Mouse (Mus musculus): ENCODE results near the gene Trim7. TPM values are rescaled to one million over a fixed set of nuclear protein-coding genes. Genes with fewer than 3 reads are reported as not detected.

The Trim7 gene
- polyA plus RNA-seq, 1 experiment from 2014 or later: 1.4 TPM

DNA sequence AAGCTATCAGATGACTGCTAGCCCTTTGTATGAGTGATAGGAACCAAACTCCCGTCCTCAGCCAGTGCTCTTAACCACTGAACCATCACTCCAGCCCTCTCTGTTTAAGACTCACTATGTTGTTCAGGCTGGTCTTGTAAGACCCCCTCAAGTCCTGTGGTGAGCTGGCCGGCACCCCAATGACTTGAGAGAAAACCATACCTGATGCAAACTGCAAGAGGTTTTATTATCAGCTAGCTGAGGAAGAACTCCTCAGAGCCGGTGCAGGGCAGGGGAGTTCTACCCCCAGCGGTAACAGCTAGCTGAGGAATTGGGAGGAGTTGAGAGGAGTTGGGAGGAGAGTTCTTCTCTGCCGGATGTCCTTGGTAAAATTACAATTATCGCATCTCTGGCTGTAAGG lies 2.0 kb downstream of the Trim7 start:
- TF ChIP-seq CTCF (IDR thresholded peaks at IDR 0.05; ENCODE audit: low read depth): no peak
- no peak overlapping the region for H3K9ac ChIP-seq
- WGBS: 70% methylated on average over 6 of the region's 6 CpGs
- H3K4me1 ChIP-seq (ENCODE audit: insufficient read depth): no peaks in the 10 kb centered on the region
- no peak overlapping the region for H3K27ac ChIP-seq (ENCODE audit: low read depth)
- no peak for DNase-seq
- no peak overlapping the region for H3K4me2 ChIP-seq
- peaks cover 11% of the 10 kb centered on the region; the same call in 1 of the 2 replicates for H3K27me3 ChIP-seq (ENCODE audit: insufficient read depth, low read length)
- no peaks in the 10 kb centered on the region for H3K9me3 ChIP-seq (ENCODE audit: low read depth, low read length)
- no peaks in the 10 kb centered on the region for H3K36me3 ChIP-seq (ENCODE audit: insufficient read depth)
- H3K4me3 ChIP-seq (ENCODE audit: low read depth, low read length): no peak overlapping the region
- no peak for ATAC-seq (ENCODE audit: insufficient read depth)

DNA sequence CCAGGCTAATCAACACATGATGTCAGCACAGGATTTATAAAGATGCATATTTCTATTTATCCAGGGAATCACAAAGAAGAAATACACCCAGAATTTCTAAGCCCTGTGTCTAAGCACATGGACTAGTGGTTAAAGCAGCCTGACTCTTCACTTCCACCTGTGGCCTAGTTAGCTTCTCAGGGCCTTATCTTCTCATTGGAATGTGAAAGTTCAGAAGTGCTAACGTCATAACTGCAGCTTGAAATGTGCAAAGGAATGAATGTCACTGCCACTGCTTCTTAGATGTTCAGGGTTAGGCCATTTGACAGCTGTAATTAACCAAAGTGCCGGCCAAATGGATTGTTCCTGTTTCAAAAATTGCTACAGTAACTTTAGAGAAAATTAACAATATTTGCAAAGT lies 4.3 kb downstream of the Trim7 start:
- Histone ChIP-seq H3K4me3 (ENCODE audit: low read depth, low read length) (no peak overlapping the region), H3K4me2 (no peak overlapping the region), H3K27me3 (ENCODE audit: insufficient read depth, low read length) (no peaks in the 10 kb centered on the region), H3K9ac (no peak overlapping the region), H3K9me3 (ENCODE audit: low read depth, low read length) (no peaks in the 10 kb centered on the region), H3K27ac (ENCODE audit: low read depth) (no peak overlapping the region), H3K36me3 (ENCODE audit: insufficient read depth) (no peaks in the 10 kb centered on the region), H3K4me1 (ENCODE audit: insufficient read depth) (no peaks in the 10 kb centered on the region)
- 41% methylated on average over 2 of the region's 2 CpGs for WGBS
- ATAC-seq (ENCODE audit: insufficient read depth) (no peak), DNase-seq (no peak)
- TF ChIP-seq CTCF (IDR thresholded peaks at IDR 0.05; ENCODE audit: low read depth): no peak

GRCm38 (mm10) chr11:48831273-48831672 lies 5.3 kb downstream of the Trim7 start:
- TF ChIP-seq CTCF (IDR thresholded peaks at IDR 0.05; ENCODE audit: low read depth): no peak
- DNase-seq (no peak), ATAC-seq (ENCODE audit: insufficient read depth) (no peak)
- H3K9ac ChIP-seq: no peak overlapping the region
- H3K27ac ChIP-seq (ENCODE audit: low read depth): no peak overlapping the region
- 0 out of 2 replicates have a peak, but pooled peaks cover 4% of the 10 kb centered on the region for H3K27me3 ChIP-seq (ENCODE audit: insufficient read depth, low read length)
- H3K9me3 ChIP-seq (ENCODE audit: low read depth, low read length): no peaks in the 10 kb centered on the region
- WGBS: 72% methylated on average over 2 of the region's 2 CpGs
- no peak overlapping the region for H3K4me3 ChIP-seq (ENCODE audit: low read depth, low read length)
- no peaks in the 10 kb centered on the region for H3K36me3 ChIP-seq (ENCODE audit: insufficient read depth)
- no peaks in the 10 kb centered on the region for H3K4me1 ChIP-seq (ENCODE audit: insufficient read depth)
- H3K4me2 ChIP-seq: no peak overlapping the region

GRCm38 (mm10) chr11:48833078-48833730 lies 7.3 kb downstream of the Trim7 start:
- Histone ChIP-seq H3K4me1 (ENCODE audit: insufficient read depth) (0 out of 2 replicates have a peak, but pooled peaks cover 3% of the 10 kb centered on the region), H3K9ac (no peak overlapping the region), H3K4me3 (ENCODE audit: low read depth, low read length) (peak overlapping the region; percentile 68), H3K9me3 (ENCODE audit: low read depth, low read length) (no peaks in the 10 kb centered on the region), H3K4me2 (peak overlapping the region; percentile 70), H3K36me3 (ENCODE audit: insufficient read depth) (no peaks in the 10 kb centered on the region), H3K27me3 (ENCODE audit: insufficient read depth, low read length) (0 out of 2 replicates have a peak, but pooled peaks cover 4% of the 10 kb centered on the region), H3K27ac (ENCODE audit: low read depth) (no peak overlapping the region)
- ATAC-seq (ENCODE audit: insufficient read depth) (no peak), DNase-seq (no peak)
- TF ChIP-seq CTCF (IDR thresholded peaks at IDR 0.05; ENCODE audit: low read depth): no peak
- WGBS: 36% methylated on average over 9 of the region's 9 CpGs

DNA sequence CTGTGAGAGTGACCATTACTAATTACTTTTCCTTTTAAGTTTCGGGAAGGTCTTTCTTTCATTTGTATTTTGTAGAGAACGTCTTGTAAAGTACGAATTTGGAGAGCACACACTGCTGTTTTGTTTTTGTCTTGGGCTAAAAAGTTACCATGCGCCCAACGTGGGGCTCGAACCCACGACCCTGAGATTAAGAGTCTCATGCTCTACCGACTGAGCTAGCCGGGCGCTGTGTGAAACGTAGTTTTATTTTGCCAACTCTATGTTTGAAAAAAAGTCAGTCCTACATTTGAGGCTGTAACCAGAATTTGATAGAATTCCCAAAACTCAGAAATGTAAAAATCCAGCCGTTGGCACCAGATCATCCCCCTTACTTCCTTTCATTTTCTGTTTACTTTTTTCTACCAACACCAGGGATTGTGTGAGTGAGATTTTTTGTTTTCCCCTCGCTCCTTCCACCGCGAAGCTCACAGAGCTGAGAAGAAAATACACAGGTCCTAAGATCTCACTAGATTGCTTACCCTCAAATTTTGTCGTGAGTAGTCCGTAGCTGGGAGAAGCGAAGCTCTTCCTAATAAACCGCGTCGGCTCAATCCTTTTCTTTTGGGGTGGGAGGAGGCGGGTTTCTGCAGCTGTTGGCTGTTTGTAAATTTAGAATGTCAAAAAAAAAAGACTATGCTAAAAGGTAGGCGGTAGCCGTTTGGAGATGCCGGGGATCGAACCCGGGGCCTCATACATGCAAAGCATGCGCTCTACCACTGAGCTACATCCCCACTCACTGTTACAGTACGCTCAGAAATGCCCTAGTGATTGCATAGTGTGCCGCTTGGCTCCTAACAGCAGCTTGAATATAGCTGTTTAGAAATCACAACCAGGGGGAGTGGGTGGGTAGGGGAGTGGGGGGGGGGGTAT lies 8.0 kb downstream of the Trim7 start:
- ATAC-seq (ENCODE audit: insufficient read depth) (peak; percentile 91), DNase-seq (peak; percentile 96)
- under 1% methylated on average over 30 of the region's 30 CpGs for WGBS
- no peaks in the 10 kb centered on the region for H3K9me3 ChIP-seq (ENCODE audit: low read depth, low read length)
- peak overlapping the region; percentile 65 for H3K9ac ChIP-seq
- peak overlapping the region; percentile 70 for H3K4me2 ChIP-seq
- H3K4me1 ChIP-seq (ENCODE audit: insufficient read depth): 0 out of 2 replicates have a peak, but pooled peaks cover 3% of the 10 kb centered on the region
- 0 out of 2 replicates have a peak, but pooled peaks cover 4% of the 10 kb centered on the region for H3K27me3 ChIP-seq (ENCODE audit: insufficient read depth, low read length)
- peak overlapping the region; percentile 64; the same call in 1 of the 2 replicates for H3K27ac ChIP-seq (ENCODE audit: low read depth)
- H3K36me3 ChIP-seq (ENCODE audit: insufficient read depth): no peaks in the 10 kb centered on the region
- 0 out of 2 replicates have a peak, but pooled peaks have one; percentile 5 for TF ChIP-seq CTCF (IDR thresholded peaks at IDR 0.05; ENCODE audit: low read depth)
- H3K4me3 ChIP-seq (ENCODE audit: low read depth, low read length): peak overlapping the region; percentile 68

- ATAC-seq (ENCODE audit: insufficient read depth): no peak
- no peak for TF ChIP-seq CTCF (IDR thresholded peaks at IDR 0.05; ENCODE audit: low read depth)
- DNase-seq: no peak
- no peak overlapping the region for H3K4me3 ChIP-seq (ENCODE audit: low read depth, low read length)
- no peak overlapping the region for H3K9ac ChIP-seq
- 72% methylated on average over 6 of the region's 6 CpGs for WGBS
- no peak overlapping the region for H3K4me2 ChIP-seq
- 0 out of 2 replicates have a peak, but pooled peaks cover 4% of the 10 kb centered on the region for H3K27me3 ChIP-seq (ENCODE audit: insufficient read depth, low read length)
- no peaks in the 10 kb centered on the region for H3K36me3 ChIP-seq (ENCODE audit: insufficient read depth)
- no peaks in the 10 kb centered on the region for H3K9me3 ChIP-seq (ENCODE audit: low read depth, low read length)
- 0 out of 2 replicates have a peak, but pooled peaks cover 3% of the 10 kb centered on the region for H3K4me1 ChIP-seq (ENCODE audit: insufficient read depth)
- H3K27ac ChIP-seq (ENCODE audit: low read depth): no peak overlapping the region
These were observed 10.0 kb downstream of the Trim7 start for GRCm38 (mm10) chr11:48835923-48836322.

- Histone ChIP-seq H3K9ac (peak overlapping the region; percentile 72; the same call in 1 of the 2 replicates), H3K9me3 (ENCODE audit: low read depth, low read length) (no peaks in the 10 kb centered on the region), H3K36me3 (ENCODE audit: insufficient read depth) (no peaks in the 10 kb centered on the region), H3K4me1 (ENCODE audit: insufficient read depth) (0 out of 2 replicates have a peak, but pooled peaks cover 3% of the 10 kb centered on the region), H3K27ac (ENCODE audit: low read depth) (no peak overlapping the region), H3K4me3 (ENCODE audit: low read depth, low read length) (peak overlapping the region; percentile 79), H3K27me3 (ENCODE audit: insufficient read depth, low read length) (0 out of 2 replicates have a peak, but pooled peaks cover 4% of the 10 kb centered on the region), H3K4me2 (peak overlapping the region; percentile 90)
- TF ChIP-seq CTCF (IDR thresholded peaks at IDR 0.05; ENCODE audit: low read depth): no peak
- WGBS: 9% methylated on average over 11 of the region's 11 CpGs
- DNase-seq (no peak), ATAC-seq (ENCODE audit: insufficient read depth) (no peak)
These were observed 11.0 kb downstream of the Trim7 start for GRCm38 (mm10) chr11:48836990-48837309.

All from lung, embryonic 14.5 days (tissue).